Mouse (Mus musculus) E14TG2a.4 (cell line): ENCODE results near the gene Shtn1.

Experiments
- CTCF ChIP-seq: conservative IDR thresholded peaks from 2 replicates; pipeline ENCODE4 v1.5.1; 2014; ENCODE audit warnings: low read length
- NANOG ChIP-seq: IDR thresholded peaks from 2 replicates; pipeline ENCODE4 v1.6.1; 2014; ENCODE audit warnings: borderline replicate concordance, low read length, mixed read lengths
- POU5F1 ChIP-seq: IDR thresholded peaks from 2 replicates; pipeline ENCODE4 v1.6.1; 2014; ENCODE audit warnings: low read length, borderline replicate concordance

DNA sequence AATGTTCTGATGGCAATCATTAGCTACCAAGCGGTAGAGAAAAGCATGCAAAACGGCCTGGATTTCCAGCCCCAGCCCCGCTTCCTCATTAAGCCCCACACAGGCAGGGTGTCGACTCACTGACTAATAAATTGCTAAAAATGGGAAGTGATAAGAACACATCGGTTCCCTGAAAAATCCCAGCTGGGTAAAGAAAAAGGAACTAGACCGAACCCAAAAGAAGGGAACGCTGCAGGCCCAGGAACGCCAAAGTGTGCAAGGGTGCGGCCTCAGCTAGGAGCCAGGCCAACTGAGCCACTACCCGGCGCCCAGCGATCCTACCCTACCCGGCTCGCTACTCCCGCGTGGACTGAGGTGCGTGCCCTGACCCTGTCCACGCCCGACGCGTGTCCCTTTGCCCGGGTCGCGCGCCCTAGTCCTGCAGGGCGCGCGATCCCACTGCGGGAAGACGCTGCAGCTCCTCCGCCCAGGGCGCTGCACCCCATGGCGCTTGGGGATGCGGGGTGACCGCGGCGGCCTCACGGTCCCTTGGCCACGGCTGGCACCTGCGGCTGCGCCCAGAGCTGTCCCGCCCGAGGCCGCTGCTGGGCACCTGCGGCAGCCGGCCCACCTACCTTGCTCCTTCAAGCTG lies 944 bp downstream of the Shtn1 start:
- no peak for TF ChIP-seq CTCF
- no peak for TF ChIP-seq POU5F1
- TF ChIP-seq NANOG: no peak
